Mouse (Mus musculus): ENCODE data around the gene Chn1.

DNA sequence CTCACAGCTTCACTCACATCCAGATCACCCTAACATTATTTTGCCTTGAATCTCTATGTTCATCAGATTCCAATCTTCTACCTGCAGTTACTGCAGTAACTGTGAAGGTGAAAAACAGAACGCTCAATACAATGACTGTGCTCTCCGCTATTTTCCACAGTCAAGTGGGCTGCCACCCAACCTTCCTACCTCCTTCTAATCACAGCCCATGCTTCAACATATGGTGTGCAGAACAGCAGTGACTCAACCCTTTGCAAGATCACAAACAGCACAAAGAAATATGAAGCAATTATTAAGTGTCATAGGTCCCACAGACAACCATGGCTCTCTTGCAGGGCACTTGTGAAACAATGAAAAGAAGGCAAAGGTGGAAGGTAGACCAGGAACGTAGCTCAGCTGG is 33.9 kb downstream of the Chn1 start:
- TF ChIP-seq CTCF (IDR thresholded peaks at IDR 0.05) (no peak), EP300 (IDR thresholded peaks at IDR 0.05) (no peak)
